ENCODE assay signal across 7 mouse cellular contexts in the genomic region with DNA sequence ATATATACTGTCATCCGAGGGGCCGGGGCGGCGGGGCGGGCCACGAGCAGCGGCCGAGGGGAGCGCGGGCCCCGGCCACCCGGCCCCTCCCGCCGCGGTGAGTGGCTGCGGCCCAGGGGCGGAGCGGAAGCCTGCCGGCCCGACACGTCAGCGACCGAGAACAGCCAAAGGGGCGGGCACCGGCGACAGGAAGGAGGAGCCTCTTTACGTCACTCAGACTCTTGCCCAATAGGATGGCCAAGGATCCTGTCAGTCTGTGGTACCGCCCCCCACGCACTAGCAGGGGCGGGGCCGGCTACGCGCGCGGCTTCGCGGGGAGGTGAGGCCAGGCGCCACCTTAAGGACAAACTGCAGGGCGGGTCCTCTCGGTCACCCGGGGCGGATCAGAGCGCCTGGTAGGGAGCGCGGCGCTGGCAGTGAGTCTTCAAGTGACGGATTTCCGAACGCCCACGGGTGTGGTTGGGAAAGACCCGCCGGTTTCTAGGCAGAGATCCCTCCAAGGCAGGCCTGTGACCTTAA. TPM values are rescaled to one million over a fixed set of nuclear protein-coding genes. Genes with fewer than 3 reads are reported as not detected.
A peak's percentile ranks its signal among the peaks of the same experiment; 100 is the strongest.
DNase-seq lines count a peak whose midpoint lies in the region; ATAC-seq lines count a peak whose summit lies in the region.

A gene (minus strand): TSS at position 144 of the 519 bp plus-strand sequence.

- peak; percentile 98 for ATAC-seq in intestine, embryonic 15.5 days

- intact Hi-C loops in gastrocnemius, postnatal 36 days (cut with DNase I) = no loop called here
- intact Hi-C loops in left cerebral cortex, postnatal 25 days (cut with DNase I) = no loop called here

- no peaks in the 10 kb centered on the region for H3K36me3 ChIP-seq in intestine, embryonic 15.5 days
- H3K36me3 ChIP-seq in midbrain, embryonic 10.5 days = no peaks in the 10 kb centered on the region

- H3K4me2 ChIP-seq in intestine, embryonic 15.5 days (replicated peaks) = peak within 1 kb of the TSS; percentile 85

- peak within 1 kb of the TSS; percentile 85 for H3K4me3 ChIP-seq in intestine, embryonic 15.5 days (replicated peaks)
- H3K4me3 ChIP-seq in midbrain, embryonic 10.5 days = peak within 1 kb of the TSS; percentile 85

- H3K9me3 ChIP-seq in intestine, embryonic 15.5 days = no peaks in the 10 kb centered on the region
- no peaks in the 10 kb centered on the region for H3K9me3 ChIP-seq in midbrain, embryonic 10.5 days (replicated peaks)

- 0% methylated on average over 46 of the region's 52 CpGs for WGBS in intestine, embryonic 15.5 days
- under 1% methylated on average over 52 of the region's 52 CpGs for WGBS in midbrain, embryonic 10.5 days

- peak; percentile 100 for DNase-seq in adrenal gland, adult 2 months
- DNase-seq in embryo, embryonic 11.5 days (ENCODE audit: low read depth, low spot score) = peak; percentile 92
- DNase-seq in gastrocnemius, postnatal 36 days = peak; percentile 96 to 98
- DNase-seq in left cerebral cortex, postnatal 25 days (ENCODE audit: low spot score in 2 of 2) = peak; percentile 96 to 99
- DNase-seq in midbrain, embryonic 10.5 days (ENCODE audit: low spot score) = peak; percentile 96
- DNase-seq in right cerebral cortex, postnatal 4 days = peak; percentile 89

- H3K27ac ChIP-seq in intestine, embryonic 15.5 days = peak within 1 kb of the TSS; percentile 86
- peak within 1 kb of the TSS; percentile 92 for H3K27ac ChIP-seq in midbrain, embryonic 10.5 days (replicated peaks)

- H3K27me3 ChIP-seq in intestine, embryonic 15.5 days (replicated peaks) = no peaks in the 10 kb centered on the region
- no peaks in the 10 kb centered on the region for H3K27me3 ChIP-seq in midbrain, embryonic 10.5 days (ENCODE audit: low read depth, poor library complexity, severe bottlenecking)

- H3K9ac ChIP-seq in intestine, embryonic 15.5 days = peak within 1 kb of the TSS; percentile 80

- H3K4me1 ChIP-seq in intestine, embryonic 15.5 days (replicated peaks) = no peaks in the 10 kb centered on the region; the same call in 1 of the 2 replicates
- H3K4me1 ChIP-seq in midbrain, embryonic 10.5 days = peaks cover 28% of the 10 kb centered on the region

RNA-seq across cellular contexts. Expression of the gene that starts here (rescaled TPM):
- total RNA-seq in adrenal gland, adult 2 months (2021) = 10 to 100 TPM; 42.3 to 47.2 TPM
- 7.0 and 7.5 TPM in 2 replicates for polyA plus RNA-seq in adrenal gland, adult 2 months (2012; rRNA removed)
- total RNA-seq in gastrocnemius, postnatal 36 days (2021) = 10 to 100 TPM; 44.6 to 52.2 TPM
- polyA plus RNA-seq in intestine, embryonic 15.5 days (2015; fragmentation: Nextera tagmentation; extraction: Ambion mirVana) = 52.4 and 54.5 TPM in 2 replicates
- total RNA-seq in left cerebral cortex, postnatal 25 days (2021) = 10 to 100 TPM; 62.3 to 65.9 TPM
- 52.0 and 55.5 TPM in 2 replicates for polyA plus RNA-seq in midbrain, embryonic 10.5 days (2016; fragmentation: Nextera tagmentation; extraction: Ambion mirVana)

Comparison
In these comparisons a context has a peak if more than half of its experiments do, and no peak if none do; other contexts are left out.
1. Peak in every context shown above with its lines: DNase-seq, ATAC-seq, H3K4me3 ChIP-seq and H3K27ac ChIP-seq.